Mouse (Mus musculus): ENCODE data around the gene Pigk.

DNA sequence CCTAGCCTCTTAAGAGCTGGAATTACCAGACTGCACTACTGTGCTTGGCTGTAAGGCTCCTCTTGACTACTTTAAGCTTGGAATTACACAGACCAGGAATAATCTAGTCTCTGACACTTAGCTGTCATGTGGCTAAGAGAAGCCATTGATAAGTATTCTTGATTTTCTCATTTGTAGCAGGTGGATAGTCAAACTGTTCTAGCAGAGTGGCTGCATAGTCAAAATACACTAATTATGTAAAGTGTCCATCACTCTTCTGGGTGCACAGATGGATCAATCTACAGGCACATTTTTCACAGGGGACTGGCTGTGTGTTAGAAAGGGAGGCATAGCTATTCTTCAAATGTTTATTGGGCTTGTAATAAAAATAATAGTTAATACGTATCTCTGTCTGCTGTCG is 276.9 kb downstream of the Pigk start:
- TF ChIP-seq CTCF (IDR thresholded peaks at IDR 0.05): no peak
- TF ChIP-seq EP300 (IDR thresholded peaks at IDR 0.05): no peak
